Mouse (Mus musculus) stomach, embryonic 16.5 days (tissue): Measurements from ENCODE around the gene Mfge8. TPM values are rescaled to one million over a fixed set of nuclear protein-coding genes. Genes with fewer than 3 reads are reported as not detected.
A peak's percentile ranks its signal among the peaks of the same experiment; 100 is the strongest.

Experiments
- ATAC-seq: fragments of 200-750 bp; cut with Nextera tagmentation; 2 replicates; pipeline ENCODE4 v1.8.0; 2017; ENCODE audit warnings: moderate number of reproducible peaks, moderate TSS enrichment; ENCODE audit not compliant: insufficient read depth, low FRiP score
- H3K27ac ChIP-seq: fragments of 300-500 bp; sonication (generic); 2 replicates; pipeline ENCODE4 v1.5.1; 2014; ENCODE audit warnings: low read length
- H3K27me3 ChIP-seq: fragments of 300-500 bp; sonication (generic); 2 replicates; pipeline ENCODE4 v1.6.1; 2014; ENCODE audit warnings: low read length, control low read depth, mixed read lengths; ENCODE audit not compliant: control insufficient read depth, insufficient read depth
- H3K36me3 ChIP-seq: fragments of 300-500 bp; sonication (generic); 2 replicates; pipeline ENCODE4 v1.6.1; 2014; ENCODE audit warnings: low read length; ENCODE audit not compliant: control insufficient read depth, insufficient read depth
- H3K4me1 ChIP-seq: fragments of 300-500 bp; sonication (generic); 2 replicates; pipeline ENCODE4 v1.6.1; 2014; ENCODE audit warnings: low read length, control low read depth, mixed read lengths; ENCODE audit not compliant: control insufficient read depth, insufficient read depth
- H3K4me2 ChIP-seq: fragments of 300-500 bp; sonication (generic); 2 replicates; pipeline ENCODE4 v1.6.1; 2014; ENCODE audit warnings: low read depth, low read length, mixed read lengths
- H3K4me3 ChIP-seq: fragments of 300-500 bp; sonication (generic); replicated peaks from 2 replicates; pipeline ENCODE4 v1.5.1; 2014; ENCODE audit warnings: mild to moderate bottlenecking, low read length
- H3K9ac ChIP-seq: fragments of 300-500 bp; sonication (generic); 2 replicates; pipeline ENCODE4 v1.6.1; 2014; ENCODE audit warnings: low read length
- H3K9me3 ChIP-seq: fragments of 300-500 bp; sonication (generic); replicated peaks from 2 replicates; pipeline ENCODE4 v1.6.1; 2016; ENCODE audit warnings: low read length, control low read depth; ENCODE audit not compliant: control insufficient read depth
- WGBS: fragments of 180-500 bp; shearing (Covaris S2); extraction: QIAGEN DNeasy Blood & Tissue Kit; methylation state at CpG from one replicate; pipeline ENCODE4 v1.1.7; 2014; 5-methylcytosine and 5-hydroxymethylcytosine counted together
- polyA plus RNA-seq: library from polyadenylated mRNA; unstranded; fragments of >200 nt; fragmentation: Nextera tagmentation; extraction: Ambion mirVana; gene quantifications from 2 replicates; pipeline ENCODE4 v1.2.1, GENCODE M21; 2015

Mfge8 gene
- 252 and 275 TPM in 2 replicates for polyA plus RNA-seq

DNA sequence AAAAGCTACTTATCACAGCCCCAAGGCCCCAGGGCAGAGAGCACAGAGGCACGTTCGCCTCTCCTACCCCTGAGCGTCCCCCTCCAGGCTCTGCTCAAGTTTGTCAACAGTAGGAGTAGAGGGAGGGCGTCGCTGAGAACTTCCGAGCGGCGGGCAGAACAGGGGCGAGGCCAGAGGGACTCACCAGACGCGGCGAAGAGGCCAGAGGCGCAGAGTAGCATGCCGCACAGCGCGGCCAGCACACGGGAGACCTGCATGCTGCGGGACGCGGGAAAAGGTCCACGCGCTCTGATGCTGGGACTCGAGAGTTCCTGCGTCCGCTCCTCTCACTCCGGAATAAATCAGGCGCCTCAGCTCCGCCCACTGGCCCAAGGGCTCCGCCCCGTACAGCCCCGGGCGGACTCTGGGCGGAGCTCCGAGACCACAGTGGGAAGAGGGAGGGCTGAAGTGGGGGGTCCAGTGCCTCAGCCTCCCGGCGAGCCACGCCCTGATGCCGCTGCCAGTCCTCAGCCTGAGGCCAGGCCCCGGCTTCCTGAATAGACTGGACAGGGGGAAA lies at the start of gene Mfge8:
Mfge8 (minus strand) TSS at position 350 of the 556 bp plus-strand sequence.
- peaks cover 19% of the 10 kb centered on the region for H3K4me1 ChIP-seq
- H3K4me2 ChIP-seq, result peak within 1 kb of the TSS; percentile 65
- no peaks in the 10 kb centered on the region for H3K9me3 ChIP-seq
- no peaks in the 10 kb centered on the region for H3K27me3 ChIP-seq
- H3K27ac ChIP-seq, result peak within 1 kb of the TSS; percentile 84
- H3K36me3 ChIP-seq, result 0 out of 2 replicates have a peak, but pooled peaks cover 6% of the 10 kb centered on the region
- peak within 1 kb of the TSS; percentile 82 for H3K9ac ChIP-seq
- peak within 1 kb of the TSS; percentile 79 for H3K4me3 ChIP-seq
- under 1% methylated on average over 39 of the region's 39 CpGs for WGBS
- peak; percentile 95 for ATAC-seq

DNA sequence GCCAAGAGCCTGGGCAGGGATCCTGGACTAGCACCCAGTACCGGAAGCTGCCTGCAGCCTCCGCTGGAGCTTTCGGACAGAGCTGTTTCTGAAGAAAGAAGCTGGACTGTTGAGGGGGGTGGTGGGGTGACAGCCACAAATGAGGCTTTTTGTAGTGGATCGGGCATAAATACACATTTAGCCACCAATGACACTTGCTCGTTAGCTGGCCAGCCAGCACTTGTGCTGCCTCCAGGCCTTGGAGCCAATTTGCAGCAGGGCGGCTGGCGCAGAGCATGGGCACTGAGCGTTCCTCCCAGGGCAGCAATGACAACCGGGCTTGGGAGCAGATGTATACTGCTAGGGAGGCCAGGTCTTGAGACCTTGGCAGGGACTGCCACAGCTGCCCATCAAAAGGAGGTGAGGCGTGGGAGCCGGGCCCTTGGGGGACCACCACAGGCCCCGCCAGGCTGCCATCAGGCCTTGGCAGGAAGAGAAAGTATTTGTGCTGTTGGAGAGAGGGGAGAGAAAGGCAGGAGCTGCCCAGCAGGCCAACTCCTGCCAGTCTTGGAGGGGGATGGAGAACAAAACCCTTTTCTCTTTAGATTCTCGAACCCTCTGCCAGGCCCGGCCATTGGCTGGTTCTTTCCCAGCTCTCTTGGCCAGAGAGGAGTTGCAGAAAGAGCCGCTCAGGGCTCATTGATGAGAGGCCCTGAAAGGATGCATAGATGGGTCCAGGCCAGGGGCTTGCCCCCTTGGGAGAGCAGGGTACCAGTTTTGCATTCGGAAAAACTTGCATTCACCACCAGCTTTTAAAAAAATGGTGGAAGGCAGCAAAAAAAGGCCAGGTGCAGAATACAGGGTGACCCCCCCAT lies 45.9 kb upstream of the Mfge8 start:
- no peaks in the 10 kb centered on the region for H3K36me3 ChIP-seq
- H3K9ac ChIP-seq, result no peak overlapping the region
- no peak overlapping the region for H3K27ac ChIP-seq
- no peaks in the 10 kb centered on the region for H3K9me3 ChIP-seq
- no peak overlapping the region for H3K4me2 ChIP-seq
- no peak overlapping the region for H3K4me3 ChIP-seq
- 79% methylated on average over 16 of the region's 16 CpGs for WGBS
- no peak for ATAC-seq
- H3K27me3 ChIP-seq, result no peaks in the 10 kb centered on the region
- no peaks in the 10 kb centered on the region for H3K4me1 ChIP-seq

DNA sequence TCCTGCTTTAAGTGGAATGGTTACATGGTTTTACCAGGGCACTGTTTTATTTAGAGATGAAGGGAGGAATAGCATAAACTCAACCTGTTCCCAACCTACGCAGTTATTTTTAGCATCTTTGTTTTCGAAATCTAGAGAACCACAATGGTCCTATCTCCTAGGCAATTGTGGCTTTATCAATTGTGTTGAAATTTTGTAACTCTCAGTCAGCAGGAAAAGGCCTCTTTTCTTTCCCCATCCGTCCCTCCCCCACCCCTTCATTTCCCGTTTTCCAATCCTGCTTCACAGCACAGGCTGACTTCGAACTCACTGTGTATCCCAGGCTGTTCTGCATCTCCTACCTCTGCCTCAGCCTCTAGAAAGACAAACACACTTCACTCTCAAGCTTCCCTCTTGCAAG lies 45.1 kb upstream of the Mfge8 start:
- Histone ChIP-seq H3K9me3 (no peaks in the 10 kb centered on the region), H3K4me2 (no peak overlapping the region), H3K36me3 (no peaks in the 10 kb centered on the region), H3K9ac (no peak overlapping the region), H3K27ac (no peak overlapping the region), H3K4me1 (no peaks in the 10 kb centered on the region), H3K4me3 (no peak overlapping the region), H3K27me3 (no peaks in the 10 kb centered on the region)
- WGBS, result 72% methylated on average over 5 of the region's 5 CpGs
- no peak for ATAC-seq

DNA sequence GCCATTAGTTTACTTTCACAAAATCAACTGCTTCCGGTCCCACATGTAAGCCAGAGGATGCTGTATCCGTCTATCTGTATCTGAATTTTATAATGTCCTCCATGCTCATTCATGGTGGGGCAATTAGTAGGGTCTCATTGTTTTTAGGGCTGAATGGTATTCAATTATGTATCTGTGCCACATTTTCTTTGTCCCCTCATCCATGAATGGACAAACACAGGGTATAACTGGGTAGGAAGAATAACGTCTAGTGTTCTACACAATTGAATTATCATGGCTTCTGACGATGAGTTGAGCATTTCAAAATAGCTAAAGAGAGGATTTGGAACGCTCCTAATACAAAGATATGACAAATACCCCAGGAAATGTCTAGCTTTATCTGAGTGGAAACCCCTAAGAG lies 42.6 kb upstream of the Mfge8 start:
- Histone ChIP-seq H3K27ac (no peak overlapping the region), H3K4me3 (no peak overlapping the region), H3K36me3 (no peaks in the 10 kb centered on the region), H3K27me3 (no peaks in the 10 kb centered on the region), H3K4me2 (no peak overlapping the region), H3K4me1 (no peaks in the 10 kb centered on the region), H3K9ac (no peak overlapping the region), H3K9me3 (no peaks in the 10 kb centered on the region; the same call in 1 of the 2 replicates)
- 68% methylated on average over 5 of the region's 5 CpGs for WGBS
- ATAC-seq, result no peak

DNA sequence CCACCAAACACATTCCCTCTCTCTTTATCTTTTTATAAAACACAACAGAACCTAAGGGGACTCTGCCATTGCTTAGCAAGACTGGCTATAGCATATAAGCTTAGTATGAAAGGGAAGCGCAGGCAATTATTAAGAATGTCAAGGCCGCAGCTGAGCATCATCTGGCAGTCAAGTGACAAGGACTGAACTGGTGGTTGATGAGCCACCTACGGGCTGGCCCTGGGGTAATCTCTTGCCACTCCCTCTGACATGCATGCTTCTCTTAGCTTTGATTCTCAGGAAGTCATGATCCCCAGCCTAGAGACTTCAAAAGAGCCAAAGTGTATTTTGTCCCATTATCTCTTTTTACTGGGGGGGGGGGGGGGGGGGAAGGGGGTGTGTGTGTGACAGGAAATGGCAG lies 41.7 kb upstream of the Mfge8 start:
- H3K27ac ChIP-seq, result no peak overlapping the region
- H3K27me3 ChIP-seq, result no peaks in the 10 kb centered on the region
- H3K36me3 ChIP-seq, result no peaks in the 10 kb centered on the region
- no peaks in the 10 kb centered on the region; the same call in 1 of the 2 replicates for H3K9me3 ChIP-seq
- no peaks in the 10 kb centered on the region for H3K4me1 ChIP-seq
- no peak overlapping the region for H3K9ac ChIP-seq
- H3K4me2 ChIP-seq, result no peak overlapping the region
- 44% methylated on average over 3 of the region's 3 CpGs for WGBS
- ATAC-seq, result no peak
- H3K4me3 ChIP-seq, result no peak overlapping the region

DNA sequence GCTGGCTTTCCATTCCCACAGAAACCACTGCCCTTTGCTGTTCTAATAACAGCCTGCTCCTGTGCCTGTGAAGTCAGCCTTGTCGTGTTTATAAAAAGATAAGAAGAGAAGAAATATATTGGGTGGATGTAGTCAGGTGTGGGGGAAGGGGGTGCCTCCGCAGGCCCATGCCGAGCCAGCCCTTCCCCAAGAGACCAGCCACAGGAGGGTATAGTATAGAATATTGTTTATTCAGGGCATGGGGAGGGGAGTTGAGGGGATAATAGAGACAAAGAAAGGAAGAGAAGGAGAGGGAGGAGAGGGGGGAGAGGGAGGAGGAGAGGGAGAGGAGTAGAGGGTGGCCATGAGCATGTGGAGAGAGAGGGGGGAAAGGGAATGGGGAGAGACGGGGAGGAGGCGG lies 40.4 kb upstream of the Mfge8 start:
- Histone ChIP-seq H3K4me1 (no peaks in the 10 kb centered on the region), H3K36me3 (no peaks in the 10 kb centered on the region), H3K27me3 (no peaks in the 10 kb centered on the region), H3K9ac (no peak overlapping the region), H3K9me3 (no peaks in the 10 kb centered on the region; the same call in 1 of the 2 replicates), H3K4me3 (no peak overlapping the region), H3K4me2 (no peak overlapping the region), H3K27ac (no peak overlapping the region)
- no peak for ATAC-seq
- WGBS, result 17% methylated on average over 3 of the region's 5 CpGs

DNA sequence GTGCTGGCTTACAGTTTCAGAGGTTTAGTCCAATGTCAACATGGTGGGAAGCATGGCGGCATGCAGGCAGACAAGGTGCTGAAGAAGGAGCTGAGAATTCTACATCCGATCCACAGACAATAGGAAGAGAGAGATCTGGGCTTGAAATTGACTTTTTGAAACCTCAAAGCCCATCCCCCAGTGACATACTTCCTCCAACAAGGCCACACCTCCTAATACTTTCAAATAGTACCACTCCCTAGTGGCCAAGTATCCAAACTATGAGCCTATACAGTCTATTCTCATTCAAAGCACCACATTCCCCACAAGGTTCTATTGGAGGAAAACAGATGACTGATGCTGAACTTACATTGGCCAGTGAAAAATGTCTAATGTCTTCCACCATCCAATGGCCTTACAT lies 38.7 kb upstream of the Mfge8 start:
- Histone ChIP-seq H3K9me3 (no peaks in the 10 kb centered on the region; the same call in 1 of the 2 replicates), H3K9ac (no peak overlapping the region), H3K27ac (no peak overlapping the region), H3K4me3 (no peak overlapping the region), H3K4me2 (no peak overlapping the region), H3K36me3 (no peaks in the 10 kb centered on the region), H3K4me1 (no peaks in the 10 kb centered on the region), H3K27me3 (no peaks in the 10 kb centered on the region)
- 95% methylated on average over 2 of the region's 2 CpGs for WGBS
- no peak for ATAC-seq

DNA sequence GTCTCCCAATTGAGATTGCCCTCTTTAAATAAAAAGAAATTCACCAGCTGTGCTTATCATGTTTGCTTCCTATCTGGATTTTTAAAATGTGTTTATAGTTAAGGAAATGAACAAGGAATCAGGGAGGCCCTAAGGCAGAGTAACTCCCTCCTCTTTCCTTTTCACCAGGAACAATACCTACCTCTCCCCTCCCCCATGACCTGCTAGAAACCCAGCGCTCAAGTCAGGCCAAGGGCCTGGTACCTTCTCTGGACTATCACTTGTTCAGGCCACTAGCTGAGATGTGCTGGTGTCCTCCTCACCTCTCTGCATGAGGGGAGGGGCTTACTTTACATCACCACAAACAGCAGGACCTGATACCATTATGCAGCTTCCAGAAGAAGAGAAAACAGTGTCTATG lies 34.6 kb upstream of the Mfge8 start:
- no peak overlapping the region for H3K27ac ChIP-seq
- WGBS, result 59% methylated on average over 1 of the region's 1 CpGs
- H3K27me3 ChIP-seq, result no peaks in the 10 kb centered on the region
- ATAC-seq, result no peak
- H3K36me3 ChIP-seq, result no peaks in the 10 kb centered on the region
- H3K4me3 ChIP-seq, result no peak overlapping the region
- no peaks in the 10 kb centered on the region for H3K4me1 ChIP-seq
- H3K9me3 ChIP-seq, result no peaks in the 10 kb centered on the region; the same call in 1 of the 2 replicates
- H3K4me2 ChIP-seq, result no peak overlapping the region
- H3K9ac ChIP-seq, result no peak overlapping the region

DNA sequence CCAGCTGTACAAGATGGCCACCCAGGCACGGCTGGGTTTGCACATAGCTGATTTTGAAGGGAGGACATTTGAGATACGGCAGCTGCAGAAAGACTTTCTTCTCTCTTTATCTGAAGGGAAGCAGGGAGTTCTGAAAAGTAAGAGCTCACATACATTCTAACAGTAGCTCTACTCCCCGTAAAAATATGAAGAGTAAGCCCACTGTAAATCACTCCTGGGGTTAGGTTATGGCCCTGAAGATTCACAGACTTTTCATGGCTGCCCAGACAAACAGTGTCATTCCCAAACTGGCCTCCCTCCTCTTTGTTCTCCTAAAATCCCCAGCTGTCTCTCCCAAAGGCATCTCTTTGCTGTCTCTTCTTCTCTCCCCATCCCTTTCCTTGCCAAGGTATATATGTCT lies 24.9 kb upstream of the Mfge8 start:
- Histone ChIP-seq H3K4me3 (no peak overlapping the region), H3K27me3 (no peaks in the 10 kb centered on the region), H3K4me2 (no peak overlapping the region), H3K9ac (no peak overlapping the region), H3K36me3 (no peaks in the 10 kb centered on the region), H3K4me1 (0 out of 2 replicates have a peak, but pooled peaks cover 3% of the 10 kb centered on the region), H3K27ac (no peak overlapping the region), H3K9me3 (no peaks in the 10 kb centered on the region; the same call in 1 of the 2 replicates)
- ATAC-seq, result no peak
- WGBS, result 56% methylated on average over 3 of the region's 3 CpGs
